Mouse (Mus musculus) embryonic facial prominence, embryonic 14.5 days (tissue): Measurements from ENCODE around the gene Lrp1. TPM values are rescaled to one million over a fixed set of nuclear protein-coding genes. Genes with fewer than 3 reads are reported as not detected.

ENCODE experiments used
- ATAC-seq: fragments of 200-750 bp; cut with Nextera tagmentation; 2 replicates; pipeline ENCODE4 v1.8.0; 2017; ENCODE audit warnings: low read depth, moderate number of reproducible peaks, moderate TSS enrichment
- DNase-seq: peaks from one replicate; pipeline ENCODE4 v3.0.0-alpha.2; 2015; ENCODE audit warnings: low spot score
- H3K27ac ChIP-seq: fragments of 300-500 bp; sonication (generic); replicated peaks from 2 replicates; pipeline ENCODE4 v1.5.1; 2014; ENCODE audit warnings: low read depth, mild to moderate bottlenecking, low read length, moderate library complexity
- H3K27me3 ChIP-seq: fragments of 300-500 bp; sonication (generic); replicated peaks from 2 replicates; pipeline ENCODE4 v1.6.1; 2014; ENCODE audit warnings: low read length; ENCODE audit not compliant: control insufficient read depth, insufficient read depth
- H3K36me3 ChIP-seq: fragments of 300-500 bp; sonication (generic); 2 replicates; pipeline ENCODE4 v1.6.1; 2014; ENCODE audit warnings: low read length, mixed read lengths; ENCODE audit not compliant: control insufficient read depth, insufficient read depth
- H3K4me1 ChIP-seq: fragments of 300-500 bp; sonication (generic); 2 replicates; pipeline ENCODE4 v1.6.1; 2014; ENCODE audit warnings: antibody characterized with exemption, low read length; ENCODE audit not compliant: control insufficient read depth, insufficient read depth
- H3K4me2 ChIP-seq: fragments of 300-500 bp; sonication (generic); 2 replicates; pipeline ENCODE4 v1.6.1; 2014; ENCODE audit warnings: low read depth, mild to moderate bottlenecking, low read length, moderate library complexity, mixed read lengths
- H3K4me3 ChIP-seq: fragments of 300-500 bp; sonication (generic); 2 replicates; pipeline ENCODE4 v1.5.1; 2014; ENCODE audit warnings: low read depth, mild to moderate bottlenecking, low read length
- H3K9ac ChIP-seq: fragments of 300-500 bp; sonication (generic); 2 replicates; pipeline ENCODE4 v1.6.1; 2014; ENCODE audit warnings: low read depth, mild to moderate bottlenecking, low read length, moderate library complexity, mixed read lengths
- H3K9me3 ChIP-seq: fragments of 300-500 bp; sonication (generic); 2 replicates; pipeline ENCODE4 v1.6.1; 2016; ENCODE audit warnings: low read length; ENCODE audit not compliant: control insufficient read depth
- WGBS: fragments of 180-500 bp; shearing (Covaris S2); extraction: QIAGEN DNeasy Blood & Tissue Kit; methylation state at CpG from one replicate; pipeline ENCODE4 v1.1.7; 2014; 5-methylcytosine and 5-hydroxymethylcytosine counted together
- polyA plus RNA-seq: library from polyadenylated mRNA; unstranded; fragments of >200 nt; fragmentation: Nextera tagmentation; extraction: Ambion mirVana; gene quantifications from 2 replicates; pipeline ENCODE4 v1.2.1, GENCODE M21; 2014

Gene Lrp1
- polyA plus RNA-seq, 1 experiment from 2014 or later = 137 TPM

GRCm38 (mm10) chr10:127594930-127595715 is 25.8 kb downstream of the Lrp1 start:
- no peak overlapping the region for H3K4me3 ChIP-seq
- DNase-seq (no peak), ATAC-seq (no peak)
- no peak overlapping the region for H3K4me2 ChIP-seq
- H3K27ac ChIP-seq = peak overlapping the region; percentile 10; the same call in 1 of the 2 replicates
- H3K9ac ChIP-seq = no peak overlapping the region
- peaks cover 61% of the 10 kb centered on the region for H3K36me3 ChIP-seq
- 85% methylated on average over 30 of the region's 30 CpGs for WGBS
- peaks cover 36% of the 10 kb centered on the region for H3K4me1 ChIP-seq
- no peaks in the 10 kb centered on the region for H3K9me3 ChIP-seq
- no peaks in the 10 kb centered on the region for H3K27me3 ChIP-seq

- no peak overlapping the region for H3K27ac ChIP-seq
- H3K9ac ChIP-seq = no peak overlapping the region
- peaks cover 68% of the 10 kb centered on the region for H3K36me3 ChIP-seq
- no peak overlapping the region for H3K4me3 ChIP-seq
- DNase-seq (no peak), ATAC-seq (no peak)
- peaks cover 29% of the 10 kb centered on the region for H3K4me1 ChIP-seq
- 85% methylated on average over 8 of the region's 8 CpGs for WGBS
- H3K9me3 ChIP-seq = no peaks in the 10 kb centered on the region
- no peak overlapping the region for H3K4me2 ChIP-seq
- H3K27me3 ChIP-seq = no peaks in the 10 kb centered on the region
These were observed 26.5 kb downstream of the Lrp1 start for GRCm38 (mm10) chr10:127594405-127594804.

GRCm38 (mm10) chr10:127592850-127593249 is 28.1 kb downstream of the Lrp1 start:
- no peak for ATAC-seq
- Histone ChIP-seq H3K9me3 (no peaks in the 10 kb centered on the region), H3K27me3 (no peaks in the 10 kb centered on the region), H3K27ac (no peak overlapping the region), H3K4me2 (no peak overlapping the region), H3K4me1 (peaks cover 19% of the 10 kb centered on the region), H3K36me3 (peaks cover 78% of the 10 kb centered on the region), H3K9ac (no peak overlapping the region), H3K4me3 (no peak overlapping the region)
- WGBS = 85% methylated on average over 13 of the region's 13 CpGs
- DNase-seq = no peak

- Histone ChIP-seq H3K9ac (no peak overlapping the region), H3K4me3 (no peak overlapping the region), H3K36me3 (peaks cover 81% of the 10 kb centered on the region), H3K4me2 (no peak overlapping the region), H3K27me3 (no peaks in the 10 kb centered on the region), H3K27ac (no peak overlapping the region), H3K9me3 (no peaks in the 10 kb centered on the region), H3K4me1 (peaks cover 15% of the 10 kb centered on the region)
- 92% methylated on average over 7 of the region's 7 CpGs for WGBS
- DNase-seq = no peak
- ATAC-seq = no peak
These were observed 28.5 kb downstream of the Lrp1 start for GRCm38 (mm10) chr10:127592423-127592822.

GRCm38 (mm10) chr10:127591514-127591913 is 29.4 kb downstream of the Lrp1 start:
- peak; percentile 51; the same call in 1 of the 2 replicates for ATAC-seq
- Histone ChIP-seq H3K9me3 (no peaks in the 10 kb centered on the region), H3K9ac (0 out of 2 replicates have a peak overlapping the region, but pooled peaks have one; percentile 1), H3K4me1 (peaks cover 6% of the 10 kb centered on the region), H3K4me3 (no peak overlapping the region), H3K36me3 (peaks cover 89% of the 10 kb centered on the region), H3K4me2 (no peak overlapping the region), H3K27me3 (no peaks in the 10 kb centered on the region), H3K27ac (no peak overlapping the region)
- DNase-seq = peak; percentile 46
- WGBS = 56% methylated on average over 7 of the region's 7 CpGs

GRCm38 (mm10) chr10:127590831-127591451 is 30.0 kb downstream of the Lrp1 start:
- Histone ChIP-seq H3K9ac (0 out of 2 replicates have a peak overlapping the region, but pooled peaks have one; percentile 1), H3K9me3 (no peaks in the 10 kb centered on the region), H3K4me3 (no peak overlapping the region), H3K27ac (no peak overlapping the region), H3K4me1 (peaks cover under 1% of the 10 kb centered on the region), H3K4me2 (no peak overlapping the region), H3K27me3 (no peaks in the 10 kb centered on the region), H3K36me3 (peaks cover 94% of the 10 kb centered on the region)
- WGBS = 84% methylated on average over 7 of the region's 7 CpGs
- peak; percentile 12; the same call in 1 of the 2 replicates for ATAC-seq
- DNase-seq = no peak

- H3K27ac ChIP-seq = no peak overlapping the region
- H3K4me1 ChIP-seq = no peaks in the 10 kb centered on the region; the same call in 1 of the 2 replicates
- peaks cover 98% of the 10 kb centered on the region for H3K36me3 ChIP-seq
- no peaks in the 10 kb centered on the region for H3K27me3 ChIP-seq
- no peak for ATAC-seq
- 90% methylated on average over 10 of the region's 12 CpGs for WGBS
- DNase-seq = no peak
- no peak overlapping the region for H3K4me3 ChIP-seq
- H3K4me2 ChIP-seq = no peak overlapping the region
- H3K9ac ChIP-seq = no peak overlapping the region
- H3K9me3 ChIP-seq = no peaks in the 10 kb centered on the region
These were observed 30.7 kb downstream of the Lrp1 start for GRCm38 (mm10) chr10:127590256-127590655.

GRCm38 (mm10) chr10:127587776-127588175 is 33.2 kb downstream of the Lrp1 start:
- no peaks in the 10 kb centered on the region for H3K4me1 ChIP-seq
- no peak overlapping the region for H3K4me2 ChIP-seq
- DNase-seq (no peak), ATAC-seq (no peak)
- H3K9me3 ChIP-seq = no peaks in the 10 kb centered on the region
- peaks cover 98% of the 10 kb centered on the region for H3K36me3 ChIP-seq
- no peak overlapping the region for H3K9ac ChIP-seq
- WGBS = 84% methylated on average over 8 of the region's 8 CpGs
- H3K27me3 ChIP-seq = no peaks in the 10 kb centered on the region
- H3K27ac ChIP-seq = no peak overlapping the region
- H3K4me3 ChIP-seq = no peak overlapping the region
